Mouse (Mus musculus) layer of hippocampus, postnatal 14 days (tissue): ENCODE results near the gene Tnf. TPM values are rescaled to one million over a fixed set of nuclear protein-coding genes. Genes with fewer than 3 reads are reported as not detected.
A peak's percentile ranks its signal among the peaks of the same experiment; 100 is the strongest.

ENCODE experiments used
- DNase-seq, 2 experiments: peaks; one replicate each; pipeline ENCODE4 v3.0.0; 2021 to 2022; ENCODE audit warnings: low spot score in 2 of 2, mixed read lengths in 1 of 2
- total RNA-seq, 2 experiments: library from RNA; stranded (reverse); gene quantifications; 2 replicates each; pipeline ENCODE4 v1.2.3; 2021

The Tnf gene
- total RNA-seq, 2 experiments from 2014 or later = 0.31 TPM; not detected in 1

DNA sequence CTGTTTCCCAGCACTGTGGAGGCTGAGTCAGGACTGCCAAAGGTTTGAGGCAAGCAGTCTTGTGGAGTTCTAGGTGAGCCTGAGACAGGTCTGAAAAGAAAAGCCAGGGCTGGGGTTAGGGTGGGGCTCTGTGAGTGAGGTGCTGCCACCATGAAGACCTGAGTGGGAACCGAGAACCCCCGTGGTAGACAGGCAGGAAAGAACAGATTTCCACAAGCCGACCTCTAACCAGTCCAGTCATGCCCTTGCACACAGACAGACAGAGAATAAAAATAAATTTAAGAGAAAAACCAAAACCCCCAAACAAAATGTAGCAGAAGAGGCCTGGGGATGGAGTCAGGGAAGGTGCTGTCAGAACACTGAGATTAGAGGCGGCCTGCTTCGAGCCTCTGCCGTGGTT is 26.4 kb downstream of the Tnf start:
- DNase-seq = no peak

DNA sequence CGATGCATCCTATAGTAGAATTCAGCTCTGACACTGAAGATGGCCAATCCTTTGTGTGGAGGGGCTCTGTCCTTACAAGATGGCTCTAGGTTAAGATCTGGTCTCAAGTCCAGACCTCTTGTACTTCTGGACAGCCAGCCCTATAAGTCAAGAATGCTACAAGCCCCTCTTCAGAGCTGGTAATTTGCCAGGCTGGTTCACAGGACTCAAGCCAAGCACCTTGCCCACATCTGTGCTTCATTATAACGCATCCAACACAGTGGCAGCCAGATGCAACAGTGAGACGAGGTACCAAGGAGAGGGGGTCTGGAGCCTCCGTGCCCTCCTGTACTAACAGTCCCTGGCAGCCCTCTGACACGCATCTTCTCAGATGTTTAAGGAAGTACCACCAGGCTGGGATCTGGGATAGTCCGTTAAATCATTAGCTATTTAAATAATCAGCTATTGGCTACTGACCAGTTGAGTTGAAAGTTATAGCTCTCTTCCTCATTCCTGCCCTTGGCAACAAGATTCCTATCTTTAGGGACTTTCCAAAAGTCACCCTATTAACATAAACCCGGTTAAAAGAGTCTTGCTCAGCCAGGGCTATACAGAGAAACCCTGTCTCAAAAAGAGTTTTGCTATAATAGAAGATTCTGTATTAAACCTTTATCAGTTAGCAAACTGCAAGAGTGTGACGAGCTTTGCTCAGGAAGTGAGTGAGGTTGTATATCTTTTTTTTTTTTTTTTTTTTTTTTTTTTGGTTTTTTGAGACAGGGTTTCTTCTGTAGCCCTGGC is 27.4 kb downstream of the Tnf start:
- DNase-seq = no peak

DNA sequence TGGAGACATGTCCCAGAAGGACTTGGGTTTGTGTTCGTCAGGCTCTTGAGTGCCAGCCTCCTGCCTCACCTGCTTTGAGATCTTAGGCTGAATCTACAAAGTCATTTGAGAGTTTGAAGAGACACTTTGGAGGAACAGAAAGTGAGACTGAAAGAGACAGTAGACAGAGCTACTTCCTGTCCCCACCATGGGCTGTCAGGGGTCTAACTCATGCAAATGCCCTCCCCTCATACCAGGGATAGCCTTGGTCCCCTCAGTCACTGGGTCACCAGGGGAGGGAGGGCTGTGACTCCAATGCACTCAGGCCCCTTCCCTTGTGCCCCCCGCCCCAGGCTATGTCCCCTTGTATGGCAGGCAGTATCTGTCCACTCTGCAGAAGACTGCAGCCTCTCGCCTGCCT is 28.5 kb downstream of the Tnf start:
- no peak for DNase-seq

DNA sequence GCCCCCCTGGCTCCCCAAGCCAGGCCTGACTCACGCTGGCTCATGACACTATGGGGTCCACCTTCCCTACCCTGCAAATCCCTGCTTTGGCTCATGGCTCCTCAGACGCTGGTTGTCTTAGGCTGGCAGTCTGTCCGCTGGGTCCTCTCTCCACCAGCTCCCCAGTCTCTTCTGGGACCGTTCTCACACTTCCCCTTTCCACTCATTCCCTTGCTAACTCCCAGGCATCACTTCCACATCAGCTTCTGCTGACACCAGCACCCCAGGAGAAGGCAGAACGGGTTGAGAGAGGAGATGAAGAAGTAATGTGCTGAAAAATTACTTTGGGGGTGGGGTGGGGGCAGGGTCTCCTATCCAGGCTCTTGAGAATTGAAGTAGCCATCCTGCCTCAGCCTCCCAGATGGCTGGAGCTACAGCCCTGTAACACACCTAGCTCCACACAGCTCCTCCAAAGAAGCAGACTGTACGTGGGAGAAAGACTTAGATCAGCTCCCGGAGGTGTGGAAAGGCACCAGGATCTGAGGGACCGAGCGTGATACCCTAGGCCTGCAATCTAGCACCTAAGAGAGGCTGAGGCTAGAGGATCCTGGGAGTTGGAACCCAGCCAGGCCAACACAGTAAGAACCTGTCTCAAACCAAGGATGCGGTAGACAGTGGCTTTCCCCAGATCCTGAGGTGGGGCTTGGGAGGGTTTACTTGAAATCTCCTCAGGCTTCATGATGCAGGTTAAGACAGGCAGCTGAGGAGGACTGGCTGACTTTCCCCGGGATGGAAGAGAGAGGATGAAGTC is 29.2 kb downstream of the Tnf start:
- no peak for DNase-seq

- no peak for DNase-seq
Measured at GRCm38 (mm10) chr17:35168541-35169207, 33.1 kb downstream of the Tnf start.

- no peak for DNase-seq
Measured at GRCm38 (mm10) chr17:35167794-35168193, 34.0 kb downstream of the Tnf start.

GRCm38 (mm10) chr17:35166352-35167035 is 35.3 kb downstream of the Tnf start:
- peak; percentile 36 to 75 for DNase-seq

- no peak for DNase-seq
Measured at GRCm38 (mm10) chr17:35165451-35166155, 36.2 kb downstream of the Tnf start.

- peak; percentile 100 for DNase-seq
Measured at GRCm38 (mm10) chr17:35164568-35165450, 37.0 kb downstream of the Tnf start, which contains the start of gene Prrc2a. Gene Prrc2a, minus strand, starts transcription at chr17:35164897.

DNA sequence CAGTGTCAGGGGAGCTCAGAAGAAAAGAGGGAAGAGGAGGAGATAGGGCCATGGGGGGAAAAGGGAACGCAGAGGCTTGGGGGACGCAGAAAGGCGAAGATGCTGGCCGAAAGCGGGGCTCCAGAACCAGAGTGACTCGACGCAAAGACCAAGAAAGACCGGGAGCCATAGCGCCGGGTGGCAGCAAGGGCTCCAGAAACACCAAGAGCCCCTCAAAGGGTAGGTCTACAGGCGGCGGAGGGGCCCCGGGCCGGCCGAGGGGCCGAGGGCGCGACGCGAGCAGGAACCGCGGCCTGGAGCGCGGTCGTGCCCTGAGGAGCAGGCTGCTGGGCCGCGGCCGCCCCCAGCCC is 37.6 kb downstream of the Tnf start:
- DNase-seq = no peak

DNA sequence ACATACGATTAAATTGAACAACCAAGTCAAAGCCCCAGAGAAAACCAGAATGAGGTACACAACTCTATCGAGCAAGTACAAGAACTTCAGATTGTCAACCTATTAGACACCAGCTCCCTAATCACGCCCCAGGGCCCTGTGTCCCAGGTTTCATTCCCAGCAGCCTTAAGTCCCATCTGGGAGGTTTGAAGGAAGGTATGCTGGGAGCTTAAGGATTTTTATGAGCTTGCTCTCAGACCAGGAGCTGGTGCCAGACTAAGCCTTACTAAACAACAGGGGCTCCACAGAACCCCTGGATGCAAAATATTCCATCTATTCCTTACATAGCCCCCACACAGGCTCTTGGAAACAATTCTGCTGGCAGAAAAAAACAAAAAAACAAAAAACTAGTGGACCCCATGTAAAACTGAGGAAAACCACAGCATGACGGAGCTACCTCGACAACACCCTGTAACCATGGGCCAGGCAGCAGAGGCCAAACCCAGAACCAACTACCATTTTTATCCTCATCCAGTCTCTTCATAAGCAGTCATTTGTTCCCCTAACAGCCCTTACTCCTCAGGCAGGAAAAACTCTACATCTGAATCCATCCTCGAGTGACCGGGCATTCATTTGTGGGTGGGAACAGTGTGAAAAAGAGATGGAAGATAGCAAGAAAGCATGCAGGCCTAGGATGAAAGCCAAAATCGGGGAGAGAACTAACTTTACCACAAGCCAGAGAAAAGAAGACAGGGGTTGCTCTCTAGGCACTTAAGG is 38.3 kb downstream of the Tnf start:
- no peak for DNase-seq

DNA sequence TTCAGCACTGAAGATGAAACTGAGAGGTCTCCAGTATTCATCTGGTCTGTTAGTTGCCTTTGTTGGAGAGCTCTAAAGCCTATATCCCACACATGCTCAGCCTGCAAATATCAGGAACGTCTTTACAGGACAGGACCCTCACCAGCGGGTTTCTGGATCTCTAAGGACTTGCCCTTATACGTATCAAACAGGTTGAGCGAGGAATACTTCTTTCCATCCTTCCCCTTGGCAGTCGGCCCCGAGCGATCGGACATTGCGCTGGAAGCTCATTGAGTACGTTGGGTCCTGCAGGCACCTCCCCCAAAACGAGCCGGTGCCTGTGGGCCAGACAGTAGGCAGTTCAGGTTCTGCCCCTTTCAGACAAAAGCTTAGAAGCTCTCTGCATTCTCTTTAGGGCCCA is 39.1 kb downstream of the Tnf start:
- peak in 1 of 2 experiments; percentile 26 for DNase-seq

- no peak for DNase-seq
Measured at GRCm38 (mm10) chr17:35162121-35162520, 39.7 kb downstream of the Tnf start.

DNA sequence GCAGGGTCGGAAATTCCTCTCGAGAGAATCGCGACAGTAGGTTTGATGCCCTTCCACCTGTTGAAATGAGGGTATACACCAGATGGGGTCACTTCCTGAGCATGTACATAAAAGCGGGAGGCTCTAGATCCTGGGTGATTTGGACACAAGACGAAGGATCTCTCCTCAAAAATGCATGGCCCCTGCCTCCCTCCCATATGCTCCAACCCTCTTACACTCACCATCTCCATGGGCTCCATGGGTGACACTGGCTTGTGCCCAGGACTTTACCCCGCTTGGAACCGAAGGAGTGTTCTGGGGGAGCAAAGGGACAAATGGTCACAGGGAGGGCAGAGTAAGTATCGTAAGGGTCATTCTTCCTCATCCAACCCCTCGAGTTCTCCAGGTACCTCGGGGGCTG is 40.4 kb downstream of the Tnf start:
- no peak for DNase-seq

- DNase-seq = no peak
Measured at GRCm38 (mm10) chr17:35159638-35160037, 42.2 kb downstream of the Tnf start.

GRCm38 (mm10) chr17:35158850-35159593 is 42.8 kb downstream of the Tnf start:
- no peak for DNase-seq

DNA sequence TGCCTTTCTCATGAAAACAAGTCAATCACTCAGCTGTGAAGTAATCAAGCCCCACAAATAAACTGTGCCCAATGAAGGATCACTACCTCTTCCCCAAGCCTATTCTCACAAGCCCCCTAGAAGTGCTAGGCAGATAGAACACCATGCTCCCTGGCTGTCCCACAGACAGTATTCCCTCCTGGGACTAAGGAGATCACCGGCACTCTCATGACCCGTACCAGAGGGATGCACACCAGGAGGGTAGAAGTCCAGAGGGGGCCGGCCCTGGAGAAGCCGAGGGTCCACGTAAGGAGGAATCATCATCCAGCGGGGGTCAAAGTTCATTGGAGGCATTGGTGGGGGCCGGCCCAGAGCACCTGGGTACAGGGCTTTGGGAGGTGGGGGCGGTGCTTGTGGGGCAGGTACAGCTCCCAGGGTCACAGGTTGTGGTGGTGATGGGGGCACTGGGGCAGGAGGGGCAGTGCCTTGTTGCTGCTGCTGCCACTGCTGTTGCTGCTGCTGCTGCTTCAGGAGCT is 44.1 kb downstream of the Tnf start:
- no peak for DNase-seq

DNA sequence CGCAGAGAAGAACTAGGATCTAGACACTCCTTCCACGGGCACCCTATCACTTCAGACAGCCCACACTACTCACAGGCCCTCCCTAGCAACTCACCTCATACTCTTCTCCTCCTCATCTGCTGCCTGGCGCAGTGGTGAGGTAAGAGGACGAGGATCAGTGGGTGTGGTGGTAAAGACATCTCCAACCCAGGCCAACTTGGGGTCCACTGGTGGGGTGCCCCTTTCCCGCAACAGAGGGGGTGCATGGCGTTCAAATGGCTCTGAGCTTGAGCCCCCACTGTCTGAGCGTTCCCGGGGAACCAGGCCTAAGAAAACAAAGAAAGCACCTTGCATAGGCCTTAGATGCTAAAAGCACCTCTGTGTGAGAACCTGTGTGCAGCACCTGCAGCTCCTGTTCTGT is 44.6 kb downstream of the Tnf start:
- DNase-seq = no peak
